Mouse (Mus musculus): ENCODE results near the gene Zfp786. TPM values are rescaled to one million over a fixed set of nuclear protein-coding genes. Genes with fewer than 3 reads are reported as not detected.
A peak's percentile ranks its signal among the peaks of the same experiment; 100 is the strongest.

Gene Zfp786
- polyA plus RNA-seq, 1 experiment from 2014 or later: 4.1 TPM

DNA sequence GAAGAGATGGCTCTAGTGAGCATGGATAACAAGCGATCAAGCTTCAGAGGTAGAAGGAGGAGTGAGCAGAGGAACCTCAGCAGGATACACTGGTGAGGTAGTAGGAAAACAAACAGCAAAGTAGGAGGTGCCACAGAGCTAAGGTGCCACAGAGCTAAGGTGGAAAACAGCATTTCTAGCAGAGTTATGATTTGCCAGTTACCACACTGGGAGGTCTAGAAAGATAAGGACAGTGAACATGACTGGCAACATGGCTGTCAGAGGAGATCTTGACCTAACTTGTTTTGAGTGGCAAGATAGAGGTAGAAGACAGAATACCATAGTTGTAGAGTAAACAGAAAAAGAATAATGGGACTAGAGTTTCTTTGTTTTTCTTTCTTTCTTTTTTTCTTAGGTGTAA lies 11.7 kb upstream of the Zfp786 start:
- H3K4me2 ChIP-seq: no peak overlapping the region
- no peak overlapping the region for H3K27ac ChIP-seq
- 94% methylated on average over 1 of the region's 1 CpGs for WGBS
- H3K9ac ChIP-seq: no peak overlapping the region
- H3K36me3 ChIP-seq: peaks cover 26% of the 10 kb centered on the region
- no peaks in the 10 kb centered on the region for H3K27me3 ChIP-seq
- peaks cover 4% of the 10 kb centered on the region for H3K4me1 ChIP-seq
- no peak for ATAC-seq (replicated peaks; ENCODE audit: low FRiP score)
- H3K9me3 ChIP-seq (replicated peaks): no peaks in the 10 kb centered on the region
- H3K4me3 ChIP-seq (replicated peaks): no peak overlapping the region

DNA sequence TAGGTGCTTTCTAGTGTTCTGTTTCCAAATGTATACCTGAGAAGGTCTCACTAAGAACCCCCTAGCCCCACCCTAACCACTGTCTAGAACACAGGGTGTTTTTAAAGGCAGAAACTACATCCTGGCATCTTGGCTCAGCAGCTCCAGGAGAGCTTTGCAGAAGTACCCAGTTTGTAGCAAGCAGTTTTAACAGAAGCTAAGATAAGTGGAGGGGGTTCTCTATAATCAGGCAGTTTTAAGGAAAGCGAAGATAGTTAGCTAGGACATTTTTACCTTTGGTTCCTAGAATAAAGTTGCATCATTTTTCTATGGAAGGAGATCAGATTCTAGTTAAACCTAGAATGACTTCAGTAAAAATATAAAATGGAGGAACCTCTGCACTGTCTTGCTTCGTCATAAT lies 11.2 kb upstream of the Zfp786 start:
- H3K4me1 ChIP-seq: peaks cover 8% of the 10 kb centered on the region
- WGBS: 92% methylated on average over 2 of the region's 2 CpGs
- H3K9me3 ChIP-seq (replicated peaks): no peaks in the 10 kb centered on the region
- H3K27ac ChIP-seq: no peak overlapping the region
- H3K4me2 ChIP-seq: no peak overlapping the region
- H3K9ac ChIP-seq: no peak overlapping the region
- H3K27me3 ChIP-seq: no peaks in the 10 kb centered on the region
- peaks cover 24% of the 10 kb centered on the region for H3K36me3 ChIP-seq
- no peak for ATAC-seq (replicated peaks; ENCODE audit: low FRiP score)
- H3K4me3 ChIP-seq (replicated peaks): no peak overlapping the region

GRCm38 (mm10) chr6:47841077-47841476 lies 10.4 kb upstream of the Zfp786 start:
- WGBS: 90% methylated on average over 1 of the region's 1 CpGs
- Histone ChIP-seq H3K27me3 (no peaks in the 10 kb centered on the region), H3K9ac (no peak overlapping the region), H3K4me1 (peaks cover 12% of the 10 kb centered on the region), H3K36me3 (peaks cover 24% of the 10 kb centered on the region), H3K4me2 (no peak overlapping the region), H3K4me3 (replicated peaks) (no peak overlapping the region), H3K27ac (no peak overlapping the region), H3K9me3 (replicated peaks) (no peaks in the 10 kb centered on the region)
- ATAC-seq (replicated peaks; ENCODE audit: low FRiP score): no peak

DNA sequence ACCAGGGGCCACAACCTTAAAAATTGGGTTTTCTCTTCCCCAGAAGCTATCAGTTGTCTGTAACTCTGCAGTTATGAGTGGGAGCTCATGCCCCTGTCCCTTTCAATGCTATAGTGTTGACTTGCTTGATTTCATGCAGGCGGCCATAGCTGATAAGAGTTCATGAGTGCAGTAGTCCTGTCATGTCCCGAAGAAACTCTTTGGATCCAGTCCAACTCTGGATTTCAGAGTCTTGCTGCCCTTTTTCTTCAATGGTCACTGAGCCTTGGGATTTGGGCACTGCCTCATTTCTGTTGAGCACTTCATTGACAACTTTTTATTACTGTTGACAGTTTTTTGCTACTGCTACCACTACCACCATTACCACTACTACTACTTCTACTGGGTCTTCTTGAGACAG lies 7.0 kb upstream of the Zfp786 start:
- Histone ChIP-seq H3K36me3 (peaks cover 19% of the 10 kb centered on the region), H3K4me1 (peaks cover 12% of the 10 kb centered on the region), H3K27me3 (no peaks in the 10 kb centered on the region), H3K4me3 (replicated peaks) (no peak overlapping the region), H3K27ac (no peak overlapping the region), H3K4me2 (no peak overlapping the region), H3K9me3 (replicated peaks) (no peaks in the 10 kb centered on the region), H3K9ac (no peak overlapping the region)
- 81% methylated on average over 2 of the region's 2 CpGs for WGBS
- ATAC-seq (replicated peaks; ENCODE audit: low FRiP score): no peak

GRCm38 (mm10) chr6:47835984-47836521 lies 5.4 kb upstream of the Zfp786 start:
- ATAC-seq (replicated peaks; ENCODE audit: low FRiP score): peak; percentile 85
- peak overlapping the region; percentile 84 for H3K9ac ChIP-seq

DNA sequence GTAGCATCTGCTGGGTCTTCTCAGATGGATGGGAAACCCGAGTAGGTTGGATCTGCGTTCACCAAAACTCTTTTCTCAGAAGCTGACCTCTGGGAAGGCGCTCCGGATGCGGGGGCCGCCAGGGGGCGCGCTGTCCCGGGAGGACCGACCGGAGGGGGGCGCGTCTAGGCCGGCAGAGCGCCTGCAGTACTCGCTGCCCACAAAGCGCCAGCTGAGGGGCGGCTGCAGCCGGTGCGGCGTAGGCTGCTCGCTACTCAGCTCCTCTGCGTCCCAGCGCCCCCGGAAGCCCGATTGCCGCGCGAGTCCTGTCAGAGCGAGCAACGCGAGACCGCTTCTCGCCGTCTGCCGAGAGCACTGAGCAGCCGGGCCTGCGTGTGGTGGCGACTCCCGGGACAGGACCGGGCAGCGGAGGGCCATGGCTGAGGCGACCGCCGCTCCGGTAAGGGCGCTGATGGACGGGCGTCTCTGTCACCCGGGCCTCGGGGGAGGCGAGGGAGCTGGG lies 4.9 kb upstream of the Zfp786 start, which contains the start of gene Zfp398:
Gene Zfp398, plus strand, starts transcription at position 180 of the 502 bp plus-strand sequence.
- H3K27ac ChIP-seq: peak within 1 kb of the TSS; percentile 96
- H3K4me1 ChIP-seq: peaks cover 16% of the 10 kb centered on the region
- peak within 1 kb of the TSS; percentile 96 for H3K4me3 ChIP-seq (replicated peaks)
- H3K9ac ChIP-seq: peak within 1 kb of the TSS; percentile 84
- no peaks in the 10 kb centered on the region for H3K36me3 ChIP-seq
- peak; percentile 96 for ATAC-seq (replicated peaks; ENCODE audit: low FRiP score)
- peak within 1 kb of the TSS; percentile 69 for H3K4me2 ChIP-seq
- H3K9me3 ChIP-seq (replicated peaks): no peaks in the 10 kb centered on the region
- under 1% methylated on average over 52 of the region's 52 CpGs for WGBS
- no peaks in the 10 kb centered on the region for H3K27me3 ChIP-seq

More at GRCm38 (mm10) chr6:47835984-47836521, 5.4 kb upstream of the Zfp786 start:
- peaks cover 4% of the 10 kb centered on the region; the same call in 1 of the 2 replicates for H3K36me3 ChIP-seq
- H3K27me3 ChIP-seq: no peaks in the 10 kb centered on the region
- under 1% methylated on average over 49 of the region's 49 CpGs for WGBS
- peak overlapping the region; percentile 96 for H3K27ac ChIP-seq
- peak overlapping the region; percentile 69 for H3K4me2 ChIP-seq
- H3K4me3 ChIP-seq (replicated peaks): peak overlapping the region; percentile 96
- no peaks in the 10 kb centered on the region for H3K9me3 ChIP-seq (replicated peaks)
- peaks cover 12% of the 10 kb centered on the region for H3K4me1 ChIP-seq

GRCm38 (mm10) chr6:47832220-47832619 lies 1.6 kb upstream of the Zfp786 start:
- H3K4me2 ChIP-seq: no peak overlapping the region
- no peak for ATAC-seq (replicated peaks; ENCODE audit: low FRiP score)
- H3K4me1 ChIP-seq: peaks cover 14% of the 10 kb centered on the region
- no peak overlapping the region for H3K9ac ChIP-seq
- 78% methylated on average over 1 of the region's 1 CpGs for WGBS
- H3K36me3 ChIP-seq: no peaks in the 10 kb centered on the region
- no peaks in the 10 kb centered on the region for H3K9me3 ChIP-seq (replicated peaks)
- H3K27ac ChIP-seq: no peak overlapping the region
- no peaks in the 10 kb centered on the region for H3K27me3 ChIP-seq
- no peak overlapping the region for H3K4me3 ChIP-seq (replicated peaks)

- no peak overlapping the region for H3K9ac ChIP-seq
- peak overlapping the region; percentile 67 for H3K4me2 ChIP-seq
- no peaks in the 10 kb centered on the region for H3K9me3 ChIP-seq (replicated peaks)
- no peaks in the 10 kb centered on the region for H3K27me3 ChIP-seq
- no peak for ATAC-seq (replicated peaks; ENCODE audit: low FRiP score)
- no peak overlapping the region for H3K4me3 ChIP-seq (replicated peaks)
- no peak overlapping the region for H3K27ac ChIP-seq
- H3K4me1 ChIP-seq: peaks cover 7% of the 10 kb centered on the region
- 21% methylated on average over 1 of the region's 1 CpGs for WGBS
- H3K36me3 ChIP-seq: peaks cover 5% of the 10 kb centered on the region
Measured at GRCm38 (mm10) chr6:47828950-47829349, 1.7 kb downstream of the Zfp786 start.

DNA sequence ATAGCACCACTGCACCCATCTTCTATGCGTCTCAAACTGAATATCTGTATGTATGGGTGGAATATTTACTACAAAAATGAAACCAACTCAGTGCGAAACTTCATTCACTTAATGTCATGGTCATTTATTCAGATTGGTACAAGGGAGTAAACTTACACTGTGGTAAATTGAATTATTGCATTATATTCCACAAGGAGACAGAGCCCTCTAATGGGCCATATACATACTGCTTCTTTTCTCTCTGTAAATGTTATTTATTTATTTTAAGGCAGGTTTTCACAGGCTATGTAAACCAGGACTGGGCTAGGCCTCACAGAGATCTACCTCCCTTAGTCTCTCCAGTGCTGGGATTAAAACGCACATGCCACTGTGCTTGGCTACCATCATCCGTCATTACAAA lies 3.2 kb downstream of the Zfp786 start:
- no peak for ATAC-seq (replicated peaks; ENCODE audit: low FRiP score)
- Histone ChIP-seq H3K27ac (no peak overlapping the region), H3K4me3 (replicated peaks) (no peak overlapping the region), H3K4me2 (no peak overlapping the region), H3K9ac (no peak overlapping the region), H3K27me3 (no peaks in the 10 kb centered on the region), H3K4me1 (peaks cover 7% of the 10 kb centered on the region), H3K36me3 (peaks cover 19% of the 10 kb centered on the region), H3K9me3 (replicated peaks) (no peaks in the 10 kb centered on the region)
- 90% methylated on average over 4 of the region's 4 CpGs for WGBS

GRCm38 (mm10) chr6:47824241-47824640 lies 6.4 kb downstream of the Zfp786 start:
- WGBS: 47% methylated on average over 2 of the region's 2 CpGs
- ATAC-seq (replicated peaks; ENCODE audit: low FRiP score): no peak
- Histone ChIP-seq H3K9ac (no peak overlapping the region), H3K9me3 (replicated peaks) (no peaks in the 10 kb centered on the region), H3K36me3 (peaks cover 42% of the 10 kb centered on the region), H3K4me3 (replicated peaks) (no peak overlapping the region), H3K4me2 (no peak overlapping the region), H3K4me1 (no peaks in the 10 kb centered on the region), H3K27ac (no peak overlapping the region), H3K27me3 (no peaks in the 10 kb centered on the region)

DNA sequence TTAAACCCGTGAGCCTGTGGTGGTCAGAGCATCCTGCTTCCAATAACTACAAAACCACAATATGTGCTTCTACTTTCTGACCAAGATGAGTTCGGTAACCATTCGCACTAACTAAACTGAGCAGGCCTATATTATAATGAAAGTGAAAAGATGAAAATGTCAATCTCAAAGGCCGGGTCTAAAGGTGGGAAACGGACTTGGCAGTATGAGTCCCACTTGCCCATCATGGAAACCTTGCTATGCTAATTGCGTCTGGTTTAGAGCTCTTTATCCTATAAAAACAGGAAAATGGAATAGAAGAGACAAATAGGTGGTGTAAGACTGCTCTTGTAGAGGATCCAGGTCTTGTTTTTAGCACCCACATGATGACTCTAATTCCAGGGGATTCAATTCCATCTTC lies 8.9 kb downstream of the Zfp786 start:
- no peak for ATAC-seq (replicated peaks; ENCODE audit: low FRiP score)
- Histone ChIP-seq H3K9me3 (replicated peaks) (no peaks in the 10 kb centered on the region), H3K36me3 (peaks cover 43% of the 10 kb centered on the region), H3K4me3 (replicated peaks) (no peak overlapping the region), H3K4me2 (no peak overlapping the region), H3K27ac (no peak overlapping the region), H3K9ac (no peak overlapping the region), H3K4me1 (no peaks in the 10 kb centered on the region), H3K27me3 (no peaks in the 10 kb centered on the region)
- WGBS: 92% methylated on average over 6 of the region's 6 CpGs

DNA sequence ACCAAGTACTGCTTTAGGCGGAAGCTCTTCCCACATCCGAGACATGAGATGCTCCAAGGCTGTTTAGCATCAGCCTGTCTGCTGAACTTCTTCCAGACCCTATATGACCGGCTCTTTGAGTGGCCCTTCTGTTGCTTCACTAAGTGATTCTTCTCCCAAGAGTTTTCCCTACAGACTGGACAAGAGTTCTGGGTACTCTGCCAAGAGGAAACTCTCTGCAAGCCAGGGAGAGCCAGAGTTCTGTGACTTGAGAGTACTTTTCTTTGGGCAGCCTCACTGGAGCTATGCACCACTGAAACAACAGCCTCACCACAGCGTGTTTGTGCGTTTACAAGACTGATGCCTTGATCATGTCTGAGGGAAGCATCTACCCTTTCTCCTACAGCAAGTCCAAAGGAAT lies 9.4 kb downstream of the Zfp786 start:
- Histone ChIP-seq H3K4me3 (replicated peaks) (no peak overlapping the region), H3K27ac (no peak overlapping the region), H3K27me3 (no peaks in the 10 kb centered on the region), H3K36me3 (peaks cover 43% of the 10 kb centered on the region), H3K4me1 (no peaks in the 10 kb centered on the region), H3K4me2 (no peak overlapping the region), H3K9ac (no peak overlapping the region), H3K9me3 (replicated peaks) (no peaks in the 10 kb centered on the region)
- 95% methylated on average over 5 of the region's 5 CpGs for WGBS
- ATAC-seq (replicated peaks; ENCODE audit: low FRiP score): no peak
